Mouse (Mus musculus): ENCODE measurements around the gene Zfp458. TPM values are rescaled to one million over a fixed set of nuclear protein-coding genes. Genes with fewer than 3 reads are reported as not detected.

Gene Zfp458
- total RNA-seq (2015) (8.0 and 8.1 TPM in 2 replicates), total RNA-seq (2017) (5.7 and 6.4 TPM in 2 replicates)

- ATAC-seq (replicated peaks; ENCODE audit: poor library complexity): no peak
These were observed at the start of gene Zfp458 for GRCm38 (mm10) chr13:67278314-67278713. TSS of gene Zfp458 (minus strand) at chr13:67278466.

GRCm38 (mm10) chr13:67306718-67307117 is 28.5 kb upstream of the Zfp458 start:
- ATAC-seq (replicated peaks; ENCODE audit: poor library complexity): peak; percentile 7

DNA sequence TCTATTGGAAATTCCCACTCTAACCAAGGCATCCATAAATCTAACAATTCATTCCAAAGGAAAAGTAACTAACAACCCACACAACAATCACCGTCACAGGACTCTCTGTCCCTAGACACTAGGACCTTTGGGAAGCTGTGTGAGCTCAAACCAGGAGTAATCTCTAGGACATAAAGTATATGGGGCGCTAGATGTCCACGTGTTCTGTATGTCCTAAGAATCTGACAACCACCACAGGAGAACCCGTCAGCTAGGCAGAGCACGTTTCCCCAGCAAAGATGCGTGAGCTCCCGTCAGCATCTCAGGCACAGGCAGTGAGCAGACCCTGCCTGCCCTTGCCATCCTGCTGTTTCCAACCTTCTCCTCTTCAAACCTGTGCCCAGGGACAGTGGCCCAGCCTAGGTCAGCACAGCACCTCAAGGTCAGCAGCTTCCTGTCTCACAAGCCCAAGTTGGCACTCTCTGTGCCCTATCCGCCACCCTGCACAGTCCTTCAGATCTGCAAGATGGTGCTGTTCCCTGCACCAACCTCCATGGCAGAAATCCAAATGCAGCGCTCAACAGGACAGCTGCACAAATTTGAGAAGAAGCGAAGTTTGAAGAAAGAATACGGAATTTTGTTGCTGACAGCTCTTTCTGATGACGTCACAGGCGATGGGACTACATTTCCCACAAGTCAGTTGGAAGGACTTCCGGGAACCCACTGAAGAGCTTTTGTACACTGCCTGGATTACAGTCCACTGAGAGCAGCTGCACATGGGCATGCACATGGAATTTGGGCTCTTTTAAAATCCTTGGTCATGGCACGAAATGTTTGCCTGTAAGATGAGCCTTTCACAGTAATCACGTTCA is 27.8 kb upstream of the Zfp458 start, which contains the start of gene Zfp457:
Gene Zfp457, minus strand, starts transcription at position 664 of the 851 bp plus-strand sequence.
- ATAC-seq (replicated peaks; ENCODE audit: poor library complexity): peak; percentile 97

- peak; percentile 46 for ATAC-seq (replicated peaks; ENCODE audit: poor library complexity)
These were observed 8.7 kb downstream of the Zfp458 start for GRCm38 (mm10) chr13:67269383-67270065.

GRCm38 (mm10) chr13:67268568-67269369 is 9.5 kb downstream of the Zfp458 start:
- ATAC-seq (replicated peaks; ENCODE audit: poor library complexity): peak; percentile 99

DNA sequence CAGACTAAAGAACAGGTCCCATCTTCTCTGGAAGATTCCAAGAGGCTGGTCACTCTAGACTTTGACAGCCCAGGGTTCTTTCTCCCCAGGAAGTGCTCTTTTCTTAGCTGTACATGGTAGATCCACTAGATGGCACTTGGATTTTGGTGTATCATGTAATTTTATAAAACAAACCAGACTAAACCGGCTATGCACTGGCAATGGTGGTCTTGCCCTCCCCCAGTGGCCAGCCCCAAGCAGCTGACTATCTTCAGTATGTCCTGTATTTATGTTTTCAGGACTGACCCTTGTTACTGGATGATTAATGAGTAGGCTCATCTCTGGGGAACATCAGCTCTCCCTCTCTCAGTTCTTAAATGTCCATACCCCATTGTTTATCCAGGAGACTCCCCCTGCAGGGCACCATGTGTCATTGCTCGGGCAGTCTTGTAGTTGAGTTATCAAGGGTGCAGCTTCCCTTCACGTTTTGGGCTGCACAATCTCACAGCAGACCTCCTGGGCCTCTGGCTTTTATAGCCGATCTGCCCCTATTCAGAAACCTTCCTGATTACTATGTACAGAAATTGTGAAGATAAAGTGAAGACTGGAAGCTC is 64.2 kb downstream of the Zfp458 start:
- peak; percentile 69 for ATAC-seq (replicated peaks; ENCODE audit: poor library complexity)

Other genes starting within 250 kb of the Zfp458 start
- 4.6 and 6.0 TPM in 2 replicates for gene Zfp712, start 217.3 kb downstream of the Zfp458 start, total RNA-seq (2015)
- gene Zfp712, start 217.3 kb downstream of the Zfp458 start, total RNA-seq (2017): 4.1 and 5.3 TPM in 2 replicates
- gene Zfp708, start 180.5 kb downstream of the Zfp458 start, total RNA-seq (2015): 5.6 and 6.9 TPM in 2 replicates
- 1.0 and 4.0 TPM in 2 replicates for gene Zfp708, start 180.5 kb downstream of the Zfp458 start, total RNA-seq (2017)
- gene Gm28557, start 169.9 kb downstream of the Zfp458 start, total RNA-seq (2015): 2.1 and 3.0 TPM in 2 replicates
- gene Gm28557, start 169.9 kb downstream of the Zfp458 start, total RNA-seq (2017): 3.9 and 4.6 TPM in 2 replicates
- gene Rslcan18, start 162.2 kb downstream of the Zfp458 start, total RNA-seq (2015): 1.3 and 1.6 TPM in 2 replicates
- gene Rslcan18, start 162.2 kb downstream of the Zfp458 start, total RNA-seq (2017): 0.20 TPM in 1 of 2 replicates, not detected in the other
- gene Zfp759, start 156.8 kb downstream of the Zfp458 start, total RNA-seq (2015): 4.1 and 4.7 TPM in 2 replicates
- gene Zfp759, start 156.8 kb downstream of the Zfp458 start, total RNA-seq (2017): 4.3 and 8.5 TPM in 2 replicates
- 6.4 and 8.3 TPM in 2 replicates for gene Rsl1, start 105.3 kb downstream of the Zfp458 start, total RNA-seq (2015)
- 4.9 and 7.2 TPM in 2 replicates for gene Rsl1, start 105.3 kb downstream of the Zfp458 start, total RNA-seq (2017)
- gene Zfp455, start 84.0 kb downstream of the Zfp458 start, total RNA-seq (2015): 2.2 and 4.7 TPM in 2 replicates
- 0.58 and 3.6 TPM in 2 replicates for gene Zfp455, start 84.0 kb downstream of the Zfp458 start, total RNA-seq (2017)
- gene Zfp457, start 28.0 kb upstream of the Zfp458 start, total RNA-seq (2015): 0.24 and 0.81 TPM in 2 replicates
- 1.6 TPM in 1 of 2 replicates, not detected in the other for gene Zfp457, start 28.0 kb upstream of the Zfp458 start, total RNA-seq (2017)
- gene Zfp595, start 54.1 kb upstream of the Zfp458 start, total RNA-seq (2015): 5.7 and 8.7 TPM in 2 replicates
- gene Zfp595, start 54.1 kb upstream of the Zfp458 start, total RNA-seq (2017): 3.7 and 8.6 TPM in 2 replicates
- 0.72 and 1.5 TPM in 2 replicates for gene Gm28044, start 82.1 kb upstream of the Zfp458 start, total RNA-seq (2015)
- gene Gm28044, start 82.1 kb upstream of the Zfp458 start, total RNA-seq (2017): 17.2 and 21.1 TPM in 2 replicates
- gene Zfp953, start 82.1 kb upstream of the Zfp458 start, total RNA-seq (2015): 10.4 and 12.6 TPM in 2 replicates
- gene Zfp953, start 82.1 kb upstream of the Zfp458 start, total RNA-seq (2017): 7.4 and 10.9 TPM in 2 replicates
- 1.7 and 2.1 TPM in 2 replicates for gene Gm28041, start 97.3 kb upstream of the Zfp458 start, total RNA-seq (2015)
- 1.00 and 1.2 TPM in 2 replicates for gene Gm28041, start 97.3 kb upstream of the Zfp458 start, total RNA-seq (2017)
- 4.8 and 5.2 TPM in 2 replicates for gene Zfp456, start 97.3 kb upstream of the Zfp458 start, total RNA-seq (2015)
- 3.5 and 4.8 TPM in 2 replicates for gene Zfp456, start 97.3 kb upstream of the Zfp458 start, total RNA-seq (2017)
- 10.0 and 10.4 TPM in 2 replicates for gene Zfp429, start 121.4 kb upstream of the Zfp458 start, total RNA-seq (2015)
- 5.2 and 10.9 TPM in 2 replicates for gene Zfp429, start 121.4 kb upstream of the Zfp458 start, total RNA-seq (2017)
- 2.2 and 2.5 TPM in 2 replicates for gene Zfp459, start 143.0 kb upstream of the Zfp458 start, total RNA-seq (2015)
- gene Zfp459, start 143.0 kb upstream of the Zfp458 start, total RNA-seq (2017): 0.27 and 0.67 TPM in 2 replicates
- 7.3 and 13.1 TPM in 2 replicates for gene Zfp874a, start 173.2 kb upstream of the Zfp458 start, total RNA-seq (2015)
- 10.3 and 13.5 TPM in 2 replicates for gene Zfp874a, start 173.2 kb upstream of the Zfp458 start, total RNA-seq (2017)
- 7.8 and 10.4 TPM in 2 replicates for gene Zfp874b, start 205.8 kb upstream of the Zfp458 start, total RNA-seq (2015)
- gene Zfp874b, start 205.8 kb upstream of the Zfp458 start, total RNA-seq (2017): 5.9 and 8.1 TPM in 2 replicates
- 8.5 and 11.6 TPM in 2 replicates for gene Zfp58, start 222.1 kb upstream of the Zfp458 start, total RNA-seq (2015)
- 12.3 and 14.5 TPM in 2 replicates for gene Zfp58, start 222.1 kb upstream of the Zfp458 start, total RNA-seq (2017)
- gene Gm26965, start 247.7 kb upstream of the Zfp458 start, total RNA-seq (2015): not detected in 2 replicates
- not detected in 2 replicates for gene Gm26965, start 247.7 kb upstream of the Zfp458 start, total RNA-seq (2017)
- 25.4 and 25.5 TPM in 2 replicates for gene Zfp87, start 247.7 kb upstream of the Zfp458 start, total RNA-seq (2015)
- 12.9 and 22.4 TPM in 2 replicates for gene Zfp87, start 247.7 kb upstream of the Zfp458 start, total RNA-seq (2017)

All from megakaryocyte progenitor cell, adult 5-6 weeks (primary cell).